Mouse (Mus musculus): ENCODE data around the gene Edrf1.

Gene Edrf1

DNA sequence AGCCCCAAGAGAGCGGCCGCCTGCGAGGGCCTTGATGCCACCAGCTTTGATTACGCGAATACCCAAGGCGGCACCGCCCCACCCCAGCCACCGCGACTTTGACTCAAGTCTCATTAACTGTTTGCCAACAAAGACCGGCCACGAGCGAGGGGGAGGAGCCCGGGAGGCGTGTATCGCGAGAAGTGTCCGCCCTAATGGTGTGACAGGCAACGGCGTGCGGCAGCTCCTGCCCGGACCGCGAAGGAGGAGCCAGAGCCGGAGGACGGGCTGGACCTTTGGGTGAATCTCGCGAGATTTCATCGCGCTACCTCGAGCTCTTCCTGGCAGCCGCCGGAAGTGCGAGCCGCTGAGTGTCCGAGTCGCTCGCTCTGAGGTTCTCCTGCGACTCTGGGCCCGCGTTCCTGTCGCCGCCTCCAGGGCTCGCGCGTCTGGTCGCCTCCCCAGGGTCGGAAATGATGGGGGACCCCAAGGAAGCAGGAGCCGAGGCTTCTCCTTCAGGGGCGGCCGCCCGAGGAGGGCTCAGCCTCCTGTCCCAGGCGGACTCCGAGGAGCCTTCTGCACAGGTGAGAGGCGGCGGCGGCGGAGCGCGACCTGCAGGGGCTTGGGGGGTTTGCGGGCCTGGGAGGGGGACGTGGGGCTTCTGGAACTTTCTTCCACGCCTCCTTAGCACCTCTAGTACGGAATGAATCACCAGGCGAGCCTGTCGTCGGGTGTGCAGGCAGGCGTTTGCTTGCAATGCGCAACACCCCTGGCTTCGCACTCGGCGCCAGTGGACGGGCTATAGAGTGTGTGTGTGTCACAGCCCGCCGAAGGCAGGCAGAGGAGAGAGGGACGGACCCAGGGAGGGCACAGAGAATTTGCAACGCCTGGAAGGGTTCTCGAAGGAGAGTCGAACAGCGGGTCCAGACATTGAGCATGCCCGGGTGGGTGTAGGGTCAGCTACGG is at the start of gene Edrf1:
Edrf1 (plus strand) TSS at position 183 of the 945 bp plus-strand sequence.
- DNase-seq (ENCODE audit: low read depth) = peak; percentile 99

GRCm38 (mm10) chr7:133591750-133592149 is 45.6 kb upstream of the Edrf1 start:
- DNase-seq (ENCODE audit: low read depth) = no peak

GRCm38 (mm10) chr7:133600558-133600957 is 36.8 kb upstream of the Edrf1 start:
- DNase-seq (ENCODE audit: low read depth) = no peak

DNA sequence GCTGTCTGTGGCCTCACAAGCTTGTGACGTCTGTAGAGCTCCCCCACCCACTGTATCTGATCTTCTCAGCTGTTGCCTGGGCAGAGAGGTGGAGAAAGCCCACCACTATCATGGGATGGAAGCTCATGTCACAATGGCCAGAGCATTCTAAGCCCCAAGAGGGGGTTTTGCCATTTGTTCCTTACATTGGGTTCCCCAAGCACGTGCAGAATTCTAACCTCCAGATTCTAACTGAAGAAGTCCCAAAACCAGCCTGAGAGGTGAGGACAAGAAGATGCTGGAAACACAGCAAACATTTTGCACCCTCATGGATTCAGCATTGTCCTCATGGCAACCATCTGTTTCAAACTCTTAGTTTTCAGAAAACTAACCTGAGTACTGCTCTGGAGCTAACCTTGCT is 35.3 kb upstream of the Edrf1 start, which contains the start of gene Tex36:
Tex36 (minus strand) TSS at position 101 of the 400 bp plus-strand sequence.
- DNase-seq (ENCODE audit: low read depth) = no peak

GRCm38 (mm10) chr7:133603156-133603555 is 34.2 kb upstream of the Edrf1 start:
- no peak for DNase-seq (ENCODE audit: low read depth)

GRCm38 (mm10) chr7:133604427-133605081 is 32.8 kb upstream of the Edrf1 start:
- DNase-seq (ENCODE audit: low read depth) = no peak

- DNase-seq (ENCODE audit: low read depth) = no peak
Measured at GRCm38 (mm10) chr7:133607331-133607730, 30.0 kb upstream of the Edrf1 start.

DNA sequence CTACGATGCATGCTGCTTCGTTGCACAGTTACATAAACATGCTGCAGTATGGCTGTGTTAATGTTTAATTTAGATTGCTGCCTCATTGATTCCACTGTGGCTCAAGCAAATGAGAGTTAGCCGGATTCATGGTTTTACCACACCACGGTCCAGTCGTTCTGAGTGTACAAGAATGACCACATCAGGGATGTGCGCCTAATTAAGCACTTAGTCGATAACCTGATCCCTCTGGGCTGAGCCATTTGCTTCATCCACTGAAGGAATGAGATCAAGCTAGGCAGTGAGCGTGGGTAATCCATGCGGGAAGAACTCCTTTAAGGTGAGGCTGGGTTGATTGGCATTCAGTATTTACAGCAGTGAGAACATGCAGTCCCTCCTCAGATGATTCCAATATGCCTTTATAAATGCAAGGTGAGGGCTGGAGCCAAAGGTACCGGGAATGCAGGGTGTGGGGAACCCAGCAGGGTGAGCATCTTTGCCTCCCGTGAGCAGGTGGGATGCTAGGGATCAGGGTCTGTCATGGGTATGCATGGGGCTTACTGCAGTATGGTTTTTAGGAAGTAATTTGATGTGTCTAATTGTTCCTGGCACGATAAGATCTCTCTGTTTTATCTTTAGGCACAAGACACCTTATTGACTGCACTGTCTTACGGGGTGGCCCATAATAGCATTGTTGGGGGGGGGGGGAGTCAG is 29.3 kb upstream of the Edrf1 start:
- DNase-seq (ENCODE audit: low read depth) = no peak

DNA sequence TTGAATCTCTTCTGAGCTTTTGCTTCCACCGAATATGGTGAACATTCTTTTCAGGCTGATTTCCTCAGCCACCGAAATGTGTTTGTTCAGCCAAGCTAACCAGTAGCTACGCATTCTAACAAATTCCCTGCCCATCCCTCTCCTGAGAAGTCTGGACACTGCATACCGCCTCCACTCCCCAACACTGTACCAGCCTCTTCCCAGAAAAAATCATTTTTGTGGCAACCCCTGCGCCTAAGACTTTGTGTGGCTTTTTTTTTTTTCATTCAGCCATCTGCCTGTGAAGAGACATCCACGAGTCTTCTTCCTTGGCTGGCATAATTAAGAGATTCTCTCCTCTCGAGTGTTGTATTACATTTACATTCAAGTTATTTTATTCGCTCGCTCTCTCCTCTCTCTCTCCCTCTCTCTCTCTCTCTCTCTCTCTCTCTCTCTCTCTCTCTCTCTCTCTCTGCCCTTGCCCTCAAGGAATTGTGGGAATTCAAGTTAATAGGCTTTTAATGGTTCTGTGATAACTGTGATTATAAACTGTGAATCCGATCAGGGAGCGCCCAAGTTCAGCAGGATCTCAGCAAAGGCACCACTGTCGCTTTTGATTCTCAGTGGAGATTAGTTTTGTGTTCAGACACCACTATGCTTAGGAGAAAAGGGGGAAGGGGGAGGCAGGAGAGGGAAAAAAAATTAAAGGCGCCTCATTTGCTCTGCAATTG is 28.6 kb upstream of the Edrf1 start:
- no peak for DNase-seq (ENCODE audit: low read depth)

- DNase-seq (ENCODE audit: low read depth) = no peak
Measured at GRCm38 (mm10) chr7:133609585-133609984, 27.8 kb upstream of the Edrf1 start.

- no peak for DNase-seq (ENCODE audit: low read depth)
Measured at GRCm38 (mm10) chr7:133612981-133613380, 24.4 kb upstream of the Edrf1 start.

DNA sequence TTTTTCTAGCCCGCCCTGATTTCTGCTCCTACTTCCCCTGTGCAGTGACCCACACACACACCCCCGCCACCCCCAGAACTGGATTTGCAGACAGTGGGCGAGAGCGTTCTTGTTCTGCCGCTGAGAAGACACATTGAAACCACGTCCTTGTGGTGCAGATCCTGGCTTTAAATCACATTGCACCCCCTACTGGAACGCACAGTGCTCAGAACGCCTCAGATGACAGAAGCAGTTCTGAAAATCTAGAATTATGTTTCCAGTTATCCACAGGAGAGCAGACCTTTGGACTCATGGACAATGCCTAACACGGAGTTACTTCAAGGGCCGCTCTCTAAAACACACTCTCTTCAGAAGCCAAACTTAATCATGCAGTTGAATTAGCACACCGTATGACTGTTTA is 16.6 kb upstream of the Edrf1 start:
- DNase-seq (ENCODE audit: low read depth) = no peak

- no peak for DNase-seq (ENCODE audit: low read depth)
Measured at GRCm38 (mm10) chr7:133623226-133623625, 14.1 kb upstream of the Edrf1 start.

- DNase-seq (ENCODE audit: low read depth) = no peak
Measured at GRCm38 (mm10) chr7:133627184-133627936, 10.0 kb upstream of the Edrf1 start.

- DNase-seq (ENCODE audit: low read depth) = no peak
Measured at GRCm38 (mm10) chr7:133630821-133631220, 6.5 kb upstream of the Edrf1 start.

DNA sequence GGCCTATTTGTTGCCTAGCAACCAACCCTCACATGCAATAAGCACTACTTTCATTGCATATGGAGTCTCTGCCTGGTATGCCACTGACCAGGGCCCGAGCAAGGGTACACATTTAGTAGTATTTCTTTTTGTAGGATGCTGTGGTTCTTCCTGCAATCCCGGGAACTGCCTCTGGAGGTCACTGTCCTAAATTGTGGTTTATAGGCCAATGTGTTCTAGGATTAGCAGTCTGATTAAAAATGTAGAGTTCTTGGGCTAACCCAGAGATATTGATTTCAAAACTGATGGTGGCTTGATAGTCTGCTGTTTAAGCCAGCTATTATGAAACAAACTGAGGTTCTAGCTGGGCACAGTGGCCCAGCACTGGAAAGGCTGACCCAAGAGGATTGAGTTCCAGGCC is 4.9 kb upstream of the Edrf1 start:
- DNase-seq (ENCODE audit: low read depth) = peak; percentile 77

- DNase-seq (ENCODE audit: low read depth) = no peak
Measured at GRCm38 (mm10) chr7:133634932-133635650, 2.3 kb upstream of the Edrf1 start.

DNA sequence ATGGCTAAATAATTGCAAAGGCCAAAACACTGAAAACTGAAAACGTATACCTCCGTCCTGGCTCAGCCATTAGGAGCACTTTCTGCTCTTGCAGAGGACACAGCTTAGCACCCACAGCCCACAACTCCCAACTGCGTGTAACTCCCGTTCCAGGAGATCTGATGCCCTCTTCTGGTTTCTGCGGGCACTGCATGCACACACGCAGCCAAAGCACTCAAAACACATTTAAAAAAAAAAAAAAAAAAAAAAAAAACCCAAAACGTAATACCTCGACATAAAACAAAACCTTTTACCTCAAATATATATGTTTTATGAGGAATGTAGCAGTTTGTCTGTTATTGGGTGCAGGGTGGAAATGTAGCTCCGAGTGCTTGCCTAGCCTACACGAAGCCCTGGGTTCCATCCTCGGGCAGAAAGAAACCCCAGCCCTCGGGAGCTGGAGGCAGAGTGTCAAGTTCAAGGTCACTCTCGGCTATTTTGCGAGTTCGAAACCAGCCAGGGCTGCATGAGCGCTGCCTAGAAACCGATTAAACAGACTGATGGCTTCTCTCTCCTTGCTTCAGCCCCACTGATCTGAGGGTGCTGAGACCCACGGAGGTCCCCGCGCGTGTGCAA is 498 bp upstream of the Edrf1 start:
- DNase-seq (ENCODE audit: low read depth) = peak; percentile 93

DNA sequence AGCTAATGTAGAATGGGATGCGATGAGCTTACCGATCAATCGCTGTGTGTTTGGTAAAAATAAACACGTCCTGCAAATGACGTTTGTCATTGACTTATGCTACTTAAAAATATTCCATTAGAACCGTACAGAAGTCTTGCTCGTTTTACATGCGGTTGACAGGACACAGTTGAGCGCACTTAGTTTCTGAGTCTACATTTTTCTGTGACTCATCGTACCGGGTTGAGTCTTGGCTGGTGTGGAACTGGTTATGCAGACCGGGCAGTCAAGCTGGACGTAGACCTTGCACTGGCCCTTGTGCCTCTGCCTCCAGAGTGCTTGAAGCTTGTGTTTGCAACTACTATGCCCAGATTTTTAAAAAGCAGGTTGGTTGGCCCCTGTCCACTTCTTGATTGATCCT is 963 bp downstream of the Edrf1 start:
- no peak for DNase-seq (ENCODE audit: low read depth)

DNA sequence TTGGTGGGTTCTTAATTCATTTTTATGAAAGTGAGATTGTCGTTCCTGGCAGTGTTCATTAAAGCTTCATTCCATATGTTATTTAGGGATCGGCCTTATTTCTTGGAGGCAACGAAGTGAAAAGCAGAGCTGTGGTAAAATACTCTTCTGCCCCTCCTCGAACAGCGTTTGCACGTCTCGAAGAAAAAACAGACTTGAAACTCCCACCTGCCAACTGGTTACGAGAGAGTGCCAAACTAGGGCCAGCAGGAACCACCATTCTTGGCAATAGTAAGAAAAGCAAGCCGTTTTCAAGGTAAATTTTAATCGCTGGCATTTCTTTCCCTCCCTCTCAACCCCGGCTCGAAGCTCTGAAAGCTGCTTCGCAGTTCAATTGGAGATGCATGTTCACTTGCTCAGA is 1.5 kb downstream of the Edrf1 start:
- DNase-seq (ENCODE audit: low read depth) = no peak

All from induced T-regulatory cell, adult 2 months (primary cell).